Mouse (Mus musculus): ENCODE measurements around the gene Tubb2b.
A peak's percentile ranks its signal among the peaks of the same experiment; 100 is the strongest.
"Not testable (repeated sequence)": the region's sequence is repeated elsewhere in the genome, so short reads cannot be mapped to it uniquely, and the experiment has no call there.

The Tubb2b gene

GRCm38 (mm10) chr13:34106999-34107398 is 23.3 kb downstream of the Tubb2b start:
- DNase-seq (ENCODE audit: low spot score in 2 of 2): no peak

GRCm38 (mm10) chr13:34106256-34106655 is 24.0 kb downstream of the Tubb2b start:
- DNase-seq (ENCODE audit: low spot score in 2 of 2): no peak

- DNase-seq (ENCODE audit: low spot score in 2 of 2): no peak
These were observed 24.9 kb downstream of the Tubb2b start for GRCm38 (mm10) chr13:34105364-34105763.

- DNase-seq (ENCODE audit: low spot score in 2 of 2): no peak
These were observed 28.4 kb downstream of the Tubb2b start for GRCm38 (mm10) chr13:34101908-34102307.

GRCm38 (mm10) chr13:34101247-34101646 is 29.0 kb downstream of the Tubb2b start:
- no peak for DNase-seq (ENCODE audit: low spot score in 2 of 2)

GRCm38 (mm10) chr13:34100733-34101132 is 29.5 kb downstream of the Tubb2b start:
- DNase-seq (ENCODE audit: low spot score in 2 of 2): no peak

GRCm38 (mm10) chr13:34097086-34097485 is 33.2 kb downstream of the Tubb2b start:
- DNase-seq (ENCODE audit: low spot score in 2 of 2): no peak

GRCm38 (mm10) chr13:34096455-34096854 is 33.8 kb downstream of the Tubb2b start:
- no peak for DNase-seq (ENCODE audit: low spot score in 2 of 2)

GRCm38 (mm10) chr13:34095542-34096435 is 34.5 kb downstream of the Tubb2b start:
- DNase-seq (ENCODE audit: low spot score in 2 of 2): no peak

- DNase-seq (ENCODE audit: low spot score in 2 of 2): no peak
These were observed 40.9 kb downstream of the Tubb2b start for GRCm38 (mm10) chr13:34089358-34089757.

- DNase-seq (ENCODE audit: low spot score in 2 of 2): no peak
These were observed 41.4 kb downstream of the Tubb2b start for GRCm38 (mm10) chr13:34088871-34089288.

- DNase-seq (ENCODE audit: low spot score in 2 of 2): not testable (repeated sequence)
These were observed 42.0 kb downstream of the Tubb2b start for GRCm38 (mm10) chr13:34088201-34088649.

- no peak for DNase-seq (ENCODE audit: low spot score in 2 of 2)
These were observed 43.0 kb downstream of the Tubb2b start for GRCm38 (mm10) chr13:34087052-34087812.

- no peak for DNase-seq (ENCODE audit: low spot score in 2 of 2)
These were observed 46.1 kb downstream of the Tubb2b start for GRCm38 (mm10) chr13:34084026-34084750.

GRCm38 (mm10) chr13:34081926-34082325 is 48.3 kb downstream of the Tubb2b start:
- DNase-seq (ENCODE audit: low spot score in 2 of 2): no peak

GRCm38 (mm10) chr13:34079801-34080200 is 50.5 kb downstream of the Tubb2b start:
- no peak for DNase-seq (ENCODE audit: low spot score in 2 of 2)

- no peak for DNase-seq (ENCODE audit: low spot score in 2 of 2)
These were observed 51.6 kb downstream of the Tubb2b start for GRCm38 (mm10) chr13:34078500-34079280.

GRCm38 (mm10) chr13:34077492-34078271 is 52.6 kb downstream of the Tubb2b start, which contains the start of gene Tubb2a:
Gene Tubb2a (minus strand): TSS chr13:34078007.
- DNase-seq (ENCODE audit: low spot score in 2 of 2): peak; percentile 93 to 96
